Mouse (Mus musculus): ENCODE measurements around the gene Armh3.

GRCm38 (mm10) chr19:45938064-45938463, 60.2 kb downstream of the Armh3 start:
- peak; percentile 12; the same call in 1 of the 2 replicates for TF ChIP-seq CTCF (IDR thresholded peaks at IDR 0.05; ENCODE audit: borderline replicate concordance, extremely low read depth, insufficient read depth, insufficient read length)
- no peak for TF ChIP-seq POLR2A (IDR thresholded peaks at IDR 0.05; ENCODE audit: borderline replicate concordance, extremely low read depth, insufficient read depth, insufficient read length, poor library complexity, severe bottlenecking)

Measured in brain, embryonic 14.5 days (tissue).